Mouse (Mus musculus) embryo, embryonic 9.5 days (tissue): ENCODE measurements around the gene Stox2.

Experiments
- DNase-seq: peaks from one replicate; pipeline ENCODE4 v3.0.0-alpha.2; 2017; ENCODE audit errors: extremely low spot score

The Stox2 gene

DNA sequence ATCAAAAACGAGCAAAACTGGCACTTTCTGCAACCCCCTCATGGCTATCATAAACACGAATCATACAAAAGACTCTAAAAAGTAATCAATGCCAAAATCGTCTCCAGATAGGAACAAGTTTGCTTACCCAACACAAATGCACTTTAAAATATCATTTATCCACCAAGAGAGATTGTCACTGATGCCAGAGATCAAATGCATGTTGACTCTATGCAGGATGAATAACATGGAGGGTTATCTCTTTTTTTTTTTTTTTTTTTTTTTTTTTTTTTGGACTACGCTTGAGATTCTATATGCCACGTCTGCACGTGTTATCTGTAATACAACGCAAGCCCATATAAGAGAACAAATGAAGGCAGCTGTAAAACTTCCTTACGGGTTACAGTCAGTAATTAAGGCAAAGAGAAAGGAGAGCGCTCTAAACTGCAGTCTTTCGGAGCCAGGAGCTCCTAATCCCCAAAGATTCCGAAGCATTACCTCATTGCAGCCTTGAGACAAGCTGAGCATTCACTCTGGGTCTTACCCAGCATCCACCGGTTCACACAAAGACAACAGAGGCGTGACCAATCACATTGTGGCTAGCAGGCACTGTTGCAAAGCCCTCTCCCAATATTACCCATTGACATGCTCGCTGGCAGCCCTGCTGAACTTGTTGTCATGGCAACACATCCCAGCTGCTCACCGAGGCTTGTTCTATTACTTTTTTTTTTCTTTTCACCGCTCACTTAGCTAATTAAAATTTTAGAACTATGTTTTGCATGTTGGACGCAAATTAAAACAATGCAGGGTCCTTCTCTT is 203.8 kb downstream of the Stox2 start:
- peak; percentile 83 for DNase-seq

DNA sequence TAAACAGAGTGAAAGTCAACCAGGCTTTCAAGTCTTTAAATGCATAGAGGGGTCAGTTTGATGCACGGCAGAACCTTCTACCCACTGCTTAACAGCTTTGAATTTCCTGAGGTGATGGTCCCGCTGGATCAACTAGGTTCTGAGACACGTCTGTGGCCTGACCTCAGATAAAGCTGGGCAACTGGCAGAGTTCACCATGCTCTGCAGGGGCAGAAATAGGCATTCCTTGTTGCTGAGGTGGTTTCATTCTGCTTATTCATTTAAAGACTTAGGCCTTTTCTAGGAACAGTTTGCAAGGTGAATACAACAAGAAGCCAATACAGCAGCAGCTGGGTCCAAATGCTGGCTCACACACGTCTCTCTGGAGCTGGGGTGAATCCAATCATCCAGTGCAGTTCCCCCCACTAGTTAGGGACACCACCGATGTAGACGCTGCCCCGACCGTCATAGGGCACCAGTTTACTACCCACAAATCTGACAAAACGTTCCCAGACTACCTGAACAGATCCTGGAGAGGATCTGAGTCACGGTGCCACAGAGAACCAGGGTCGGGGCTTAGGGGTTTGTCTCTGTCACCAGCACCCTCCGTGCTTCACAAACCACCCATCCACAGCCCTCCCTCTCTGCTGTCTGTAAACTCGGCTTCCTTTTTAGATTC is 204.6 kb downstream of the Stox2 start:
- DNase-seq: no peak

DNA sequence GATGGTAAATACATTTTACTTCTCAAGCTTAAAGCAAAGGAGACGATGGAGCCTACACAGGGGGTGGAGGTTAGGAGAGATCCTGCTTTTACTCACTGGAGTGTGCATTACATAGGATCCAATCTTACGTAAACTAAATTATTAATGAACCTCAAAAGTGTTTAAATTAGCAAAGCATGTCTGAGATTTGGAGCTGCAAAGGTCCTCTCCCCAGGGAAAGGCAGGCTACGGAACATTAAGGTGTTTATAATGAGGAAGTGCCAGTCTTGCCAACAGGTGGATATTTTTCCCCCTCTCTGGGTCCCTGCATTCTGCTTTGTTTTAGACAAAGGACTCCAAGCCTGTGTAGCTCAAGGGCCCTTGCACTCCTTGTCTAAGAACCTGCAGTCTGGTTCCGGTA is 205.3 kb downstream of the Stox2 start:
- no peak for DNase-seq

DNA sequence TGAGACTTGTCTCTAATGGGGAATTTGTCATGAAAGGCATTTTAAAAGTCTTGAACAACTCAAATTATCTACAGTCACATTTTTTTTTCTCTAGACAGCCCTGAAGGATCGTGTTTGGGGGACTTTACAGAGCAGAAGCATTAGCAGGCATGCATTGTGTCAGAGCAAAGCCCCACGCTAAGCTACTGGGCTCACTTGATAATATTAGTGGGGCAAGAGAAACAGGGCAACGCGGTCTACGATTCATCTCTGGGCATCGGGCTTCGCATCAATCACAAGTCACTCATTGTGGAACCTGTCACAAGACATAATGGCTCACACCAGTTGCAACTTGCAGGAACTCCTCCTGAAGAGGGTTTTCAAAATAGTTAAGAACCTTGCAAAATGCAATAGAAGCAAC is 205.9 kb downstream of the Stox2 start:
- DNase-seq: peak; percentile 33

DNA sequence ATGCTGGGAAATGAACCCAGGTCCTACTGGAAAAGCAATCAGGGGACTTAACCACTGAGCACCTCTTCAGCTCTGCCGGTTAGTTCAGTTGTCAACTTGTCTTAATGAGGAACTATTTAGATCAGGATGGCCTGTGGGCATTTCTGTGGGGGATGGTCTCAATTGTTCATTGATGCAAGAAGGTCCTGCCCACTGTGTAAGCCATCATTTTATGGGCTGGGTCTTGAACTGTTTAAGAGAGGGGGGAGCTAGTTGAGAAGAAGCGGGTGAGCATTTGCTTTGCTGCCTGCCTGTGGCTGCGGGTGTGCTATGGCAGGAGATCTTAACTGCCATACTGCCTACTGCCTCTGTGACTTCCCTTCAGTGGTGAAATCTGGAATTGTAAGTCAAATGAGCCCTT is 214.1 kb downstream of the Stox2 start:
- no peak for DNase-seq

DNA sequence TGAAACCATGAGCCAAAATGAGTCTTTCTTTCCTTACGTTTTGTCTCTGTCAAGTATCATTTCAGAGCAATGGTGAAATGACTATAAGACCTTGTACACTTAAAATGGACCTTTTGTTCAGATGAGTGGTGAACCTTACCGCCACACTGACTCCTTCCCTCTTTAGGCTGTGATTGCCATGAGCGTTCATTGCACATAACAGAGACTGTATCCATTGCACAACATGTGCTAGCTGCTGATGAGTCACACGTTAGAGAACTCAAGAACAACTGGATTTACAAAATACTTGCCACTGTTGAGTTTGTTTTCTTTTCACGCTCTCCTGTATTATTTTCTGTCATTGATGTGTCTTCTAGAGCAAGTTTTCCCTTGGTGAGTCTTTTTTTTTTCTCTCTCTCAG is 216.1 kb downstream of the Stox2 start:
- no peak for DNase-seq

DNA sequence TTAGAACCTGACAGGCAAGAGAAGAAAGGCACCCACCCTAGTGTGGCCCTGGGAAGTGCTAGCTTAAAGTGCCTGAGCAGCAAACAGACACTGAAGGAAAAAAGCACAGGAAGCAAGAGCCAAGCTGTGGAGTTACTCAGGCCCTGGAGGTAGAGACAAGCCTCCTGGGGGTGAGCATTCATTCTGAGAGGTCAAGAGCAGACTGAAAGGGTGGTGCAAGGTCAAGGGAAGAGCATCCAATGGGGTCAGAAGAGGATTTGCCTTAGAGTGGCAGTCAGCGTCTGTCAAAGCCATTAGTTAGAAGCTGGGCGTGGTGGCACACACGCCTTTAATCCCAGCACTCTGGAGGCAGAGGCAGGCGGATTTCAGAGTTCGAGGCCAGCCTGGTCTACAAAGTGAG is 224.3 kb downstream of the Stox2 start:
- no peak for DNase-seq

DNA sequence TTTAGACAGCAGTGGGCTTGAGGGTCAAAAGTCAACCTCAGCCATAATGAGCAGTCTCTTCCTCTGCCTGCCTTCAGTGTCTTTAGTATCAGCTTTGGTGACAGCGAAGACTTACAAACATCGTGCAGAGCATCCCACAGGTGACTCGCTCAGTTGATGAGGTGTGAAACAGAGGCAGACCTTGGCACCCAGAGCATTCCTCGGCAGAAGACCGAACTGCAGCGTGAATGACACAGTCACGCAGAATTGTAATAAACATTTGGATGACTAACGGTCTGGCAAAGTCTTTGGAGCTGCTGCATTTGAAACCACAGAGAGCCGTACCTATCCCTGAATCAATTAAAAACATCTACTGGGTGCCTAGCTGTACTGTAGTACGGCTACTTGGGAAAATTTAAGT is 225.0 kb downstream of the Stox2 start:
- DNase-seq: no peak

DNA sequence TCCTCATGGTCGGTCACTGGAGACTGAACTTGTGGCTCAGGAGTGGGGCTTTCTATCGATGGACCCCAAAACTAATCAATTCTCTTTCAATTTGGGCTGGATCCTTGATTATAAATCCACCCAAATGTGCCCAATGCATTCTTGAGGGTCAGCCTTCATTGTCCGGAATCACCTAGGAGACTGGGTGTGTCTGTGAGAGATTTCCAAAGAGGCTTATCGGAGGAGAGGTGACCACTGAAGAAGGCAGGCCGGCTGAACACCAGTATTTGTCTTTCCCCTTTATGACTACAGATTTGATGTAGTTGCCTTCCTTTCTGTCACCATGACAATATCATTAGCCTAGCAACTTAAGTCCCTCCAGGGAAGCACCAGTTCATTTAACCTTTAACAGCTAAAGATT is 225.8 kb downstream of the Stox2 start:
- DNase-seq: no peak

DNA sequence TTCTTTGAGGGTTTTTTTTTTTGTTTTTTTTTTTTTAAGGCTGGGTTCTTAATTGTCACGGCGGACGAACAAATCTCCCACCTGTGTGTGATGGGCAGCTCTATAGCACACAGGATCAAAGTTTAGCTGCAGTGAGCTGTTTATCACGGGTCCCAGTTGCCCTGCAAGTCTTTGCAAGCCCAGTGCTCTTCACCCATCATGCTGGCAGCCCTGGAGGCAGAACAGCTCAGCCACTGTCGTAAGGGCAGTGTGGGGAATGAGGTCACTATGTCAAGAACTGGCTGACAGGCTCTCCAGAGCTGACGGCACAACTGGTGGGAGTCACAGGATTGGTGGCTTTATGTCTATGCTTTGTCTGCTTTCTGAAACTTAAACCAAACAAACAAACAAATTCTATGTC is 227.6 kb downstream of the Stox2 start:
- DNase-seq: no peak

DNA sequence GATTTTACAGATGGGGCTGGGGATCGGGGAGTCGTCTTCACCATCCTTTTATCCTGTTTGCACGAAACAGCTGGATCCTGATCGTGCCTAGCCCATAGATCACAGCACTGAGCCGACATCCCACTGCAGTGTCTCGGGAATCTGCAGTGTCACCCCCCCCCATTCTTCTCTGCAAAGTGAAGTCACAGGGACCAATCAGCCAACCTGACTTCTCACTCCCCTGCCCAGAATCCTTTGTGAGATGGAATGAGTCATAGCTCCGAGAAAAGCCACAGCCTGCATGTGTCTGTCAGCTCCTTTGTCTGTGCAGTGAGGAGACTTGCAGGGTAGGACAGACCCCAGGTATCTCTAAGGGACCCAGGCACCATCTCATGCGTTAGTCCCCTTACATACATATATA is 228.1 kb downstream of the Stox2 start:
- peak; percentile 35 for DNase-seq

DNA sequence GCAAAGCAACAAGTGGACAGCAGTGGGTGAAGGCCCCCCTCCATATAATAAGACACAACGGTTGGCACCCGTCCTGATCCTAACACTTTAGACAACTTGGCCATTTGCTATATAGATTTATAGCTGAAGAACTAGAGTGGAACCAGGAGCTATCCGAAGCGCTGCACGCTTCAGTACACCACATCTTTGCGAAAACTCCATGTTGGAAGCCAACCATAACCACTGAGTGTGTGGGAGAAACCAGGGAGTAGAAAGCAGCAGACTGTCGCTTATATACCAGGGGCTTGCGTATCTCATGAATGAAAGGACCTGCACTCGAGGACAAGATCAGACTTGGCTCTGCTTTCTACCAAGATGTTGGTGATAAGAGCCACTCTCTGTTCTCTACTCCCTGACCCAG is 234.0 kb downstream of the Stox2 start:
- no peak for DNase-seq

DNA sequence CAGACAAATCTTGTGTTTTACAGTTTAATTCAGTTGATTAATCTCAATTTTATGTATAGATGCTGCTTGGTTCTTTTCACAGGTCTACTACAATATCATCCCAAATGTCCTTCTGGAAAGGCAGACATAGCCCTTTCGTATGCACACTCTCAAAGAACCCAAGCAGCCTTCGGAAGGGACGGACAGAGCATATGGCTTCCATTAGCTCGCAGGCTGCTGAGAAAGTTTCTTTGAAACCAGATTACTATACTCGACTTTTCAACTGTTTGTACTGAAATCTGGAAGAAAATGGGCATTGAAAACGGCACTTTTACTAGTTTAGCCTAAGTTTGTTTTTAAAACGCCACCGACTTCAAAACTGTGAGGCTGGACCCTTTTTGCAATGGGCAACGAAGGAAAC is 234.9 kb downstream of the Stox2 start:
- no peak for DNase-seq

DNA sequence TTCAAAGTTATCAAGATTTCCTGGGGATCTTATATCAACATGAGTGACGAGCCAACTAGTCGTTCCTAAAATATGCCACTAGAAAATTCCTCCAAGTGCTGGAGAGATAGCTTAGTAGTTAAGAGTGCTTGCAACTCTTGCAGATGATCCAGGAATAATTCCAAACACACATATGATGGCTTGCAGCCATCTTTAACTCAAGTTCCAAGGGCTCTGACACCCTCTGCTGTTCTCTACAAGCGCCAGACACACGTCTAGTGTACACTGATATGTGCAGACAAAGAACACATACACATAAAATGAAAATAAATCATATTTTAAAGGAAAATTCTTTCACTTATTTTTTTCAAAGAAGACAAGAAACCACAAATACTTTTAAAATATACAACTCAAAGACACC is 237.9 kb downstream of the Stox2 start:
- DNase-seq: no peak

DNA sequence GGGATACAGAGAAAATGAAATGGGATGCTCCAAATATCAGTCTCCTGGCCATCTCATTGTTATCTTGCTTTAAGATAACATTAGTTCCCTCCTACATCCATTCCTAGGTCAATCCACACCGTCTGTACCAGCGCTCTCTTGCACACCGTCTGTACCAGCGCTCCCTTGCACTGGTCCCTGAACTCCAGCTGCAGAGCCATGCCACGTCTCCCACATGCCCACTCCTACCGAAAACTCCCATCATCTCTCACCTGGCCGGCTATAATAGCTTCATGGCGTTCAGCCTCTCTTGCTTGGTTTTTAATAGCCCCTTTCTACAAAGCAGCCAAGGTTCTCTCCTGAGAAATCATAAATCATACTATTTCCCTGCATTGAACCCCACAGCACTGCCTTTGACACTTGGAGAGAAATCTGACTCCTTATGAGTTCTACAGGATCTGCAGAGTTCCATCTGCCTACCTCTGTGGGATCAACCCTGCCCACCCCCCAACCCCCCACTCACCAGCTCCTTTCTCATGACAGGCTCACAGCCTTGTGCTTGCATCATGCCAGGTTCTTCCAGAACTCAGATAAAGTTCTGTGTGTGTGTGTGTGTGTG is 239.4 kb downstream of the Stox2 start:
- DNase-seq: no peak

DNA sequence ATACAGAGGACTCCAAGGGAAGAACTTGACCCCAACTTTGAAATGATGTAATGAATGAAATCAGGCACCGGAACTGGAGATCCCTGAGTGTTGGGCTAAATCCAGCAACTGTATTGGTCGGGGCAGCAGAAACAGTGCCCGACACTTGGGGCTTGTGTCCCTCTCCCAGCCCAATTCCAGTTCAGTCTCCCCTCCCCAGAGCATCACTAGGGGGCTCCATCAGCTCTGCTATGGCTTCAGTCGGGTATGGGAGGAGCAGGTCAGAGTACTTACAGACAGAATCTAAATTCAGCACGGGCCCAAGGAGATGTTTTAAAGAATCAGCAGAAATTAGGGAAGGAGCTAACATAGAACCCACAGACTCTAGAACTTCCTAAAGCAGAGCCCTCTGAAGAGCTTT is 240.7 kb downstream of the Stox2 start:
- no peak for DNase-seq

DNA sequence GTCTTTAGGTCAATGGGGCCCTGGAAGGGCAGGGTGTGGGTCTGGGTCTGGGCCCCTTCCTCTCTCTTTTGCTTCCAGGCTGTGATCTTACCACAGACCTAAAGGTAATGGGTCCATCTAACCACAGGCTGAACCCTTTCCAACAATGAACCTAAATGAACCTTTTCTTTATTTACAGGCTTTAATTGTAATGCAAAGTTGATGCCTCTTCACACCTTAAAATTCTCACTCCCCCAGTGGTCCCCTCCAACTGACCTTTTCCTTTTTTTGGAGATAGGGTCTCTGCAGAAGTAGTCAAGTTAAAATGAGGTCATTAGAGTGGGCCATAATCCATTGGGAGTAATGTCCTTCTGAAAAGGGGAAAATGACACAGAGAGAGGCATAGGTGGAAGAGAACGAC is 249.8 kb downstream of the Stox2 start:
- DNase-seq: no peak

DNA sequence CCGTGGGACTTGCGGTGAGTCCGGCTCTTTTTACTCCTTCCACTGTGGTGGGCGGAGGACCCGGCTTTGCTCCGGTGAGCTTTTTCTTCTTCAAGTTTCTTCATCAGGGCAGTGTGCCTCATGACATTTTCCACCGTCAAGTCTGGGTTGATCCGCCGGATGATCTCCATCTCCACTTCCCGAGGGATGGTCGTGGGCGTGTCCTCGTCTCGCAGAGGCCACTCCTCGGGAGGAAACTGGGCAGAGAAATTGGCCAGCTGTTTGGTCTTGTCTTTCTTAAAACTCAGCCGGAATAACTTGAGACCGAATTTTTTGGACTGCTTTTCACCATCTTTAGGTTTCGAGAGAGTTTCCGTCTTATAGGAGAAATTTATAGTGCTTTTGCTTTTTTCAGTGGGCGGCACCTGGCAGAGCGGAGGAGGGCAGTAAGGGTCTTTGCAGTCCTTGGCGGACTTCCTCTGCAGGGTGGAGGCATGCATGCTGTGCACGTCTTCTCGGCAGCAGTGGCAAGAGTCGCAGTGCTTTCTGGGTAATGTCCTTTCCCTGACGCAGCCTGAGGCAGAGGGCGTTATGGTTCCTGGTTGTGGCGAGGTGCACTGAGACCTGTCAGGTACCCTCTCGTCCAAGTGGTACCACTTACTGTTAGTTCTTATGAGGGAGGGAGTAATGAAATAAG is 252.7 kb downstream of the Stox2 start:
- DNase-seq: no peak

DNA sequence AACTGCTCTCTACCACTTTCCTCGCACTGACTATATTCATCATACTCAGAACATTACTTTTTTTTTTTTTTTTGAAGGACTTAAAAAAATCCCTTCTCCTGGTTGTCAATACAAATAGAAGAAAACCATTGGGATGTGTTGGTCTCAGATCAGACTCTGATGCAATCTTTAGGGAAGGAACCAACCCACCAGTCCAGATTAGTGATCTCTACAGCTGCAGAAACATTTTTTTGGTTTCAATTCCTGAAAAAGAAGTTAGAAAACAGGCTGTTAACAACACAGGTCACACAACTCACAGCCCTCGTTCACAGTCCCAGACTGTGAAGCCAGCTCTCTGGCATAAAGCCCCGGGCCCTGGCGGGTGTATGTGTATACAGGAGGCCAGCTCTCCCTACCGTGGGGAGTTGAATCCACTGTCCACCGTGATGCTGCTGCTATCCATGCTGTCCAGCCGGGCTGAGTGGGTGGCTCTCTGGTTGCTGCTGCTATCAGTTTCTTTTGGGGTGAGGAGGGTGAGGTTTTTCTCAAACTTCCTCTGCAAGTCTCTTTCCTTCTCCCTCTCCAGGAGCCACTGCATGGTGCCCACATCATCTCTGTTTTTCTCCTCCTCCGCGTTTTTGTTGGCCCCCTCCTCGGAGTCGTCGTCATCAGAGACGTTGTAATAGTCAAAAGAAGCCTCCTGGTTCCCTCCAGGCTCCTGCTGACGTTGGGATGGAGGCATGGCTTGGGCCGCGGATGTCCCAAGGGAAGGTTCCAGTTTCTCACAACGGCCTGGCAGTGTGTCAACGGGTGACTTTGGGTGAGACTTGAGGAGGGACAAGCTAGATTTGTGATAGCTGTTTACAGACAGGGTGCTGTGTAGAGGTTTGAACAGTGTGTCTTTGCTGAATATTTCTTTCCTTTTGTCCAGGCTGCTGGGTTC is 254.5 kb downstream of the Stox2 start:
- no peak for DNase-seq

DNA sequence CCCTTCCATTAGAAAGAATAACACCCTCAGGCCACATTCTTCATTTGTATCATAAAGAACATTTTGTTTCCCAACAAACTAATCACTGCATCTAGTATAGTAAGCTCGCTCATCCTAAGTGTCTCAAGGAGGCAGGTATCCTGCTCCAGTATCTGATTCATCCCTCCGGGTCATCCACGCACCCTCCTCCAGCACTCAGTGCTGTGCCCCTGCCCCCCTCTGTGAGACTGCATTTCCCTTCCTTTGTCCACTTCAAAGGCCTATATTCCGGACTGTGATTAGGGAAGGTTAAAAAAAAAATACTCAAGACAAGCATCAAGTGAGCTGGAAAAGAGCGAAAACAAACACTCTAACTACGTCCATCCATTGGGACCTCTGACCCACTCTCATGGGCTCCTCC is 260.8 kb downstream of the Stox2 start:
- no peak for DNase-seq

DNA sequence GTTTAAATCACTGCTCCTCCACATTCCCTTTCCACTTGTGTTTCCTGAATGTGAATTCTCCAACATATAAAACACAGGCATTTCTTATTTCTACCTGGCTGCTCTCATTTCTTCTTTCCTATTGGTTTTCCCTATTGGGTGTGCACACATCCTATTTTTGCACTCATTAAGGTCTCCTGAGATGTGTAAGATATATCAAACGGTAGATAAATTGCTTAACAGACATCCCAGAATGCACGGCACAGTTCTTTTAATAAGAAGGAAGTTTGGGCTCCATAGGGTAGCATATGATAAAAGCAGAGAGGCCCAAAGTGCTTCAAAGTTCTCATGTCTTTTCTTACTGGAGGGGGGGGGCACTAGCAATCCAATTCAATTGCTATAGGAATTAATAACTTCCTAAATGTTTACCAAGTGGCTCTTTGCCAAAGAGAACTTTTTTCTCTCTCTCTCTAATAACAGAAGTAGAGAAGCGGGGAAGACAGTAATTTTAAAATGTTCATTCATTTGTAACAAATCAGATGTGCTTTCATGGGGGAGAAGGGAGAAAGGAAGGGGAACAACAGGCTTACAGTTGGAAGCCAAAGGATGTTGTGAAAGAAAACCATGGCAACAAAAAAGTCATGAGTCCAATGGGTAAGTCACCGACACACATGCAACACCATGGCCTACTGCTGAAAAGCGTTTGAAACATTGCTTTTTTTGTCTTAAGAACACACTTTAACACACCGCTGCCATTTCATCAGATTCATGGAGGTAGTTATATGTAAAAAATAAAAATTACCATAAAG is 263.2 kb downstream of the Stox2 start:
- no peak for DNase-seq
